Mouse (Mus musculus): ENCODE measurements around the gene Mrc1.
"Not testable (repeated sequence)": the region's sequence is repeated elsewhere in the genome, so short reads cannot be mapped to it uniquely, and the experiment has no call there.

Gene Mrc1

GRCm38 (mm10) chr2:14229149-14229548 lies at the start of gene Mrc1:
Gene Mrc1, plus strand, starts transcription at chr2:14229392.
- DNase-seq (ENCODE audit: low spot score in 2 of 2): no peak

GRCm38 (mm10) chr2:14184375-14184774 lies 44.8 kb upstream of the Mrc1 start:
- no peak for DNase-seq (ENCODE audit: low spot score in 2 of 2)

GRCm38 (mm10) chr2:14190684-14191083 lies 38.5 kb upstream of the Mrc1 start:
- no peak for DNase-seq (ENCODE audit: low spot score in 2 of 2)

- DNase-seq (ENCODE audit: low spot score in 2 of 2): no peak
Measured at GRCm38 (mm10) chr2:14191601-14192000, 37.6 kb upstream of the Mrc1 start.

- DNase-seq (ENCODE audit: low spot score in 2 of 2): no peak
Measured at GRCm38 (mm10) chr2:14192046-14192445, 37.1 kb upstream of the Mrc1 start.

GRCm38 (mm10) chr2:14198325-14198903 lies 30.8 kb upstream of the Mrc1 start:
- DNase-seq (ENCODE audit: low spot score in 2 of 2): not testable (repeated sequence)

GRCm38 (mm10) chr2:14199621-14200020 lies 29.6 kb upstream of the Mrc1 start:
- DNase-seq (ENCODE audit: low spot score in 2 of 2): no peak

GRCm38 (mm10) chr2:14200879-14201445 lies 28.2 kb upstream of the Mrc1 start:
- DNase-seq (ENCODE audit: low spot score in 2 of 2): not testable (repeated sequence)

- no peak for DNase-seq (ENCODE audit: low spot score in 2 of 2)
Measured at GRCm38 (mm10) chr2:14204308-14204707, 24.9 kb upstream of the Mrc1 start.

GRCm38 (mm10) chr2:14206798-14207197 lies 22.4 kb upstream of the Mrc1 start:
- DNase-seq (ENCODE audit: low spot score in 2 of 2): no peak

- no peak for DNase-seq (ENCODE audit: low spot score in 2 of 2)
Measured at GRCm38 (mm10) chr2:14210731-14211130, 18.5 kb upstream of the Mrc1 start.

- no peak for DNase-seq (ENCODE audit: low spot score in 2 of 2)
Measured at GRCm38 (mm10) chr2:14211606-14212005, 17.6 kb upstream of the Mrc1 start.

- DNase-seq (ENCODE audit: low spot score in 2 of 2): no peak
Measured at GRCm38 (mm10) chr2:14214764-14215163, 14.4 kb upstream of the Mrc1 start.

GRCm38 (mm10) chr2:14216653-14217052 lies 12.5 kb upstream of the Mrc1 start:
- no peak for DNase-seq (ENCODE audit: low spot score in 2 of 2)

- no peak for DNase-seq (ENCODE audit: low spot score in 2 of 2)
Measured at GRCm38 (mm10) chr2:14218126-14218525, 11.1 kb upstream of the Mrc1 start.

GRCm38 (mm10) chr2:14224387-14224786 lies 4.8 kb upstream of the Mrc1 start:
- DNase-seq (ENCODE audit: low spot score in 2 of 2): no peak

GRCm38 (mm10) chr2:14228495-14228894 lies 697 bp upstream of the Mrc1 start:
- no peak for DNase-seq (ENCODE audit: low spot score in 2 of 2)

GRCm38 (mm10) chr2:14229979-14230378 lies 787 bp downstream of the Mrc1 start:
- no peak for DNase-seq (ENCODE audit: low spot score in 2 of 2)

GRCm38 (mm10) chr2:14232897-14233296 lies 3.7 kb downstream of the Mrc1 start:
- no peak for DNase-seq (ENCODE audit: low spot score in 2 of 2)

- DNase-seq (ENCODE audit: low spot score in 2 of 2): no peak
Measured at GRCm38 (mm10) chr2:14233983-14234382, 4.8 kb downstream of the Mrc1 start.

- DNase-seq (ENCODE audit: low spot score in 2 of 2): no peak
Measured at GRCm38 (mm10) chr2:14235319-14235718, 6.1 kb downstream of the Mrc1 start.

GRCm38 (mm10) chr2:14236920-14237319 lies 7.7 kb downstream of the Mrc1 start:
- DNase-seq (ENCODE audit: low spot score in 2 of 2): no peak

GRCm38 (mm10) chr2:14237723-14238122 lies 8.5 kb downstream of the Mrc1 start:
- no peak for DNase-seq (ENCODE audit: low spot score in 2 of 2)

GRCm38 (mm10) chr2:14239151-14239550 lies 10.0 kb downstream of the Mrc1 start:
- DNase-seq (ENCODE audit: low spot score in 2 of 2): no peak
